Mouse (Mus musculus): Measurements from ENCODE around the gene Teddm3.
A peak's percentile ranks its signal among the peaks of the same experiment; 100 is the strongest.
"Not testable (repeated sequence)": the region's sequence is repeated elsewhere in the genome, so short reads cannot be mapped to it uniquely, and the experiment has no call there.

The Teddm3 gene

DNA sequence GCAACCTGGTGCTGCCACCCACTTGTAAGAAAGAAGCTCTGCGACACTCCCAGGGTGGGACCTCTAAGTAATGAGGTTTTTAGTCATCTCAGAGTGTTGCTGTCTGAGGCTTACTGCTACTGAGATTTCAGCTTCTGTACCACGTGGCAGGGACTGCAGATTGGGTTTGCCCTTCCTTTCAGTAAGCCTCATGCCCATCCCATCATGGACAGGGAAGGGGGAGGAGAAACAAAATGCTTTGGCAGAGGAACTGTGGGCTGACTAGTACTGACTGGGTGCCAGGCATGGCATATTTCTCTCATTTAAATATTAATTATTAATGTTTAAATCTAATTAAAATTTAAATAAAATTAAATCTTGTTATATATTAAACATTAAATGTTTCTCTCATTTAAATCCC is at the start of gene Teddm3:
Gene Teddm3, minus strand, starts transcription at position 101 of the 400 bp plus-strand sequence.
- not testable (repeated sequence) for DNase-seq (ENCODE audit: low spot score)

DNA sequence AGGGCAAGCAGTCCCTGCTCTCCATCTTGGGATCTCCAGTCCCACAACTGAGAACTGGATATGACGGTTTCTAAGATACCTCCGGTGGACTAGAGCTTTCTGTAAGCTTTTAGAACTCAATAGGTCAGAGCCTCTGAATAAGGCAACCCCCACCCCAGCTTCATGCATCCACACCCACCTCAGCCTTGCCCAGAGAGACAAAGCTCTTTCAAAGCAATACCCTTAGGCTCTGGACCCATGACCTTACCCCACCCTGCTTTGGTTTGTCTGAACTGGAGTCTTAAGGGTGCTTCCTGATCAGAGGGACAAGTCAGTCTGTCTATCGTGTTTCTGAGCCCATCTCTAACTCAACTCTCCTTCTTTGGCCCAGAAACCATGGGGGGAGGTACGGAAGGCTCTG is 48.9 kb upstream of the Teddm3 start:
- DNase-seq (ENCODE audit: low spot score), result no peak

DNA sequence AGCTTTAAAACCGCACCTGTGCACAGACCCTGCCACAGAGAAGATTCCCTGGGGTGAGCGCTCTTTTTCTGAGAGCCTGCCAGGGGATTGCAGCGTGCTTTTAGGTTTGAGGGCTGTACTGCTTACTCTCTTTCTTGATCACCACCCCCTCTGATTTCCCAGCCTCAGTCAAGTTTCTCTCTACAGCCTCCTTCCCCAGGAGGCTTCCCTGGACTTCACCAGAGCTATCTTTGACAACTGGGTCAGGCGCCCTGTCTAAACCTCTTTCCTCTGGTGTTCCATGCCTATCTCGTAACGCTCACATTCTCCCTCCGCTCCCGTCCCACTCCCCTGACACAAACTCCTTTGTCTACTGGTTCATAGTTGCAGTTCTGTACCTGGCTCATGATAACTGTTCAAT is 45.6 kb upstream of the Teddm3 start:
- no peak for DNase-seq (ENCODE audit: low spot score)

DNA sequence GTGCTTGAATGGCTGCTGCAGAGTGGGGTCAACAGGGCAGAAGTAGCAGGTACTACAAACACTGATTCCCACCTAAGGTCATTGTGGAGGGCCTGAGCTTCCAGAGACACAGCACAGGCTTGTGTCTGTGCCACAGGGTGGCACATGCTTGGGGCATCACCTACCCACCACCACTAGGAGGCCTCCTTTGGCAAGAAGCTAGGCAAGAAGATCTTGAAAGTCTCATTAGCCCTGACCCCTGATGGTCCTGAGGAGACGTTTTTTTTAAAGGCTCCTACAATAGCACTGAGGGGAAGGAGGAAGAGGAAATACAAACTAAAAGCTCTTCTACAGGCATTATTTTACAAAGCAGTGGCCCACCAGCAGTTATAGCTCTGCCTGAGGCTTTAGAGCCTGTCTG is 44.7 kb upstream of the Teddm3 start:
- peak; percentile 43 for DNase-seq (ENCODE audit: low spot score)

DNA sequence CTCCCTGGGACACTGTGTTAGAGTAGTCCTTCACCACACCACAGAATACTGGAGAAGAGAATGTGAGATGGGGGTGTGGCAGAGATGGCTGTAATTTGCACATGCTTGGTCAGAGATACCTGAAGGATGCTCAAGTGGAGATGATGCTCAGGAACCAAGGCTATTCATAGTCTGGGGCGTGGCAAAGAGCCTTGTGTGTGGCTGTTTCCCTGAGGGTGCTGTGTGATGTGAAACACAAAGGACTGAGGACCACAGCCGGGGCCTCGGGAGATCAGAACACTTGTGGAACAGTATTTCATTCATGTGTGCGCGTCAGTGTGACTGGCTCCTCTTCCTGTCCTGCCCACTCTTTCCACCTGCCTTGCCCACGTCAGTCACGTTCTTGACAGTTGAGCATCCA is 44.2 kb upstream of the Teddm3 start:
- DNase-seq (ENCODE audit: low spot score), result no peak

DNA sequence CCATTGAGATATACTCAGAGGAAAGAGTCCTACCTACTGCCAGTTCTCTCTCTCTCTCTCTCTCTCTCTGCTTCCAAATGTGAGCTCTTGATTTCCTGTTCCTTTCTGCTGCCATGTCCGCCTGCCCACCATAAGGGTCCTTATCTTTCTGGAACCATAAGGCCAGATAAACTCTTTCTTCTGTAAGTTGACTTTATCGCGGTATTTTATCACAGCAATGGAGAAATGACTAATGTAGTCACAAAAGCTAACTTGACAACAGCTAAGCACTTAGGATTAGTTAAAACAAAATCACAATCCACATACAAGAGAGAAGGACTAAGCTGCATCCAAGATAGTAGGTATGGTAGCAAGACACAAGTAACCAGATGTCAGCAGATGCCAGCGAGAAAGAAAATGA is 43.7 kb upstream of the Teddm3 start:
- no peak for DNase-seq (ENCODE audit: low spot score)

DNA sequence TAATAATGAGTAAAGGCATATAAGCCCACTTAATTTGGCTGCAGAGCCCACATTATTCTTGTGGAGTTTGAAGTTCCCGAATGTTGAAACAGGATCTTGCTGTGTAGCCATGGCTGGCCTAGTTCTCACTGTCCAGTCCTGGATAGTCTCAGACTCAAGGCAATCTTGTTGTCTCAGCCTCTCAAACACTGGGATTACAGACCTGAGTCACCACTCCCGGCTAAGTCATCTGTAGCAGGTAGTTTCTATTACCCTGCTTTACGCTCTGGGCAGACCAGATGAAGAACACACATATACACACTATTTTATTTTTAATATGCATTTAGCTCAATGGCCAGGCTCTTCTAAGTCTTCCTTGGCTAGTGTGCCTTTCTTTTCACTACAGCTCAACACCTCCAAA is 42.8 kb upstream of the Teddm3 start:
- no peak for DNase-seq (ENCODE audit: low spot score)

DNA sequence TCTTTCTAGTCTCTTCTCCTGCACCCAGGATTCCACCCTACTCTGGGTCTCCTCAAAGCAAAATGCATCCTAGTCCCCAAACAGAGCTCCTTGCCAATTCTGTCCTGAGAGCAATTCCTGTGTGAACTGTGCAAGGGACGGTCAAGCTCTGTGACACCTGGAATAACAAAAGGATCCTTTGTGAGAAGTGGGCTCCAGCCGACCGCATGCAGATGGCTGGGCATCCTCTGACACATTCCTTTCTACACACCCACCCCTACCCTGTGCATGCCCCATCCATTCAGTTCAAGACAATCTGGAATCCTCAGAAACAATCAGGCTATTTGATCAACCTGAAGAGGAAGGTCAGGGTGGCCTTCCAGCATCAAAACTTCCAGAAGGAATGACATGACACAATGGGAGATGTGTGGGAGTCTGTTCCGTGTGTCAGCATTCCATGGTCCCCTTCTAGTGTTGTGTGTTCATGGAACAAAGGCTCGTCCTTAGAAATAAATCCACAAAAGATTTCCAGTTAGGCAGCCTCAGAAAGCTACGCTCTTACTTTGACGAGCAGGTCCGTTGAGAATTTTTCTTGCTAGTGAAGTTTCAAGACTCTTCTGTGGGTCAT is 41.6 kb upstream of the Teddm3 start:
- no peak for DNase-seq (ENCODE audit: low spot score)

DNA sequence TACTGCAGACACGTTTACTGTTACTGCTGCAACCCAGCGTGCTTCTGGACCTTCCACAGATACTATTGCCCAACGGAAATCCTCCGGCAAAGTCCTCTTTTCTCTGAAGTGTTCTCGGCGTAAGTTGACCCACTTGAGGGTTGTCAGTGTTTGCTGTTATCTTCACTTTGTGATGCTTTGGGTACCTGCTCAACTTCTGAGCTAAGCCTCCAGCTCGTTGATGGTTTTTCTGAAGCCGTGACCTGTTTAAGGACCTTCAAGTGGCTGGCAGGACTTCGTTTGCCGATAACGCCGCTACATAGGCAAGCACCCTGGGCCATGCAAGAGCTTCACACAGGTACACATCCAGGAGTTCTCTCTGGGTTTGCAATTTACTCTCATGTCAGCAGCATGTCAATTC is 40.4 kb upstream of the Teddm3 start:
- DNase-seq (ENCODE audit: low spot score), result no peak

DNA sequence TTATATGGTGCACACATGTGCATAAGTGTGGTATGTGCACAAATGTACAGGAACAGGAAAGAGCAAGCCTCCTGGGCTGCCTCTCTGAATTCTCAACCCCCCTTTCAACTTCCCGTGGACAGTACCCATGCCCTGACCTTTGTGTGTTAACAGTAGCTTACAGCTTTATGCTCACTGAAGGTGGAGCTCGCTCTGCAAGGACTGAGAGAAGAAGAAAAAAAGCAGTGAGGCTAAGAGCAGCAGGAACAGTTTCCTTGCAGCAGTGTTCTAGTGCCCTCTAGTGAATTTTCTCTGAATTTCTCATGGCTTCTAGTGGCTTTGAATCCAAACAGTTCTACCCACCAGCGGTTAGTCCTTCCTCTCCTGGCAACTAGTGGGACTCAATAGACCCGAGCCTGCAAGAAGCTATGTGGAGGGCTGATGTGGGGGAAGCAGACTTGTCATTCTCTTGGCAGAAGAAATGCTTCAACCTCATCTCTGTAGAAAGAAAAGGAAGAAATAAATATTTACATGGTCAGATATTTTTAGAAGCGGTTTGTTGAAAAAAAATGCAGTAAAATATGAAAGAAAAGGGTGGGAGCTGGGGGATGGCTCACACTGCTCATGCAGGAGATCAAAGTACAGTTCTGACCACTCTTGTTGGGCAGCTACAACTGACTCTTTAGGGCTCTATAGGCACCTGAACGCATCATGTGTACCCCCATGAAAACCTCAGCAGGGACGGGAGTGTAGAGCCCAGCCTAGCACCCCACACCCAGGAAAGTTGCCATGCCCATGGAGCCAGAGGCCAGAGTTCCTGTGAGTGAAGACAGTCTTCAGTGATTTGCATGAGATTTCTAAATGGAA is 38.9 kb upstream of the Teddm3 start:
- DNase-seq (ENCODE audit: low spot score), result peak; percentile 86

DNA sequence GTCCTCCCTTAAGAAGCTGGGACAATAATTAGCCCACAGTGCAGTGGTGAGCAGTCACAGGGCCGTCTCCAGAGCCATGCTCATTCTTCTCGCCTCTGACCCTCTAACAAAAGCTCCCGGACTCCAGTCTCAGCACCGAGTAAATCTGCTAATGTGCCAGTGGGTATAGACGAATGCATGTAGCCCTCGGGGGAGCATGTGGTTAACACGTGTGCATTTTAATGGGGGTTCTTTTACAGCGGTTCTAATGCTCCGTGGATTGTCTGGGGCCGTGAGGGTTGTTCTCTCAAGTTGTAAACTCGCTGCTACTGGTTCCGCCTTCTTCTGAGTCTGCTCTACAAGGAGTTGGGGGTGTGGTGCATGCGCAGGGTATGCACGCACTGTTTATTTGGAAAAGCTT is 37.8 kb upstream of the Teddm3 start:
- DNase-seq (ENCODE audit: low spot score), result no peak

DNA sequence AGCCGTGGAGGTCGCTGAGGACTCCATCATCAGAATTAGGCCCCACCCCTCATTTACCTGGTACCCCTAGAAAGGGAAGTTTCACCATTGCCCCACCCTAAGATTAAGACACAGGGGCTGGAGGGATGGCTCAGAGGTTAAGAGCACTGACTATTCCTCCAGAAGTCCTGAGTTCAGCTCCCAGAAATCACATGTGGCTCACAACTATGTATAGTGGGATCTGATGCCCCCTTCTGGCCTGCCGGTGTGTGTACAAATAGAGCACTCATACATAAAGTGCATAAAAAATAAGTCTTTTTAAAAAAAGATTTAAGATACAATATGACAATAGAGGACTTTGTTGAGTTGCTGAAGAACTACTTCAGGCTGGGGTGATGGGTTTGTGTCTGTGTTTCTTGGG is 34.5 kb upstream of the Teddm3 start:
- no peak for DNase-seq (ENCODE audit: low spot score)

DNA sequence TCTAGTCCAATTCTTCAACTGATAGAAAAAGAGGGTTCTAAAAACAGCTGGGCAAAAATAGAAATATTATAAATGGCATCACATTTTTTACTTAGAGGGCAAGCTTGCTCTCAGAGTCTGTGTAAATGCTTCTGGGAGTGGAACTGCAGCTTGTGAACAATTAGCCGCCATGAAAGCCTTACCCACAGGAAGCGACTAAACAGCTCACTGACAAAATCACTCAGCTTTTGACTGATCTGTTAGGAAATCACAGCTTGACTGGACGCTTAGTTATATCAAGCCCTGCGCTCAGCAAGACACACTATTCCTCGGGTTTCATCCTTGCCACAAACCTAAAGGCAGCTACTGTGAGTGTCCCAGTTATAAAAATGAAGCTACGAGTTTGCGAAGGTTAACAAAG is 33.8 kb upstream of the Teddm3 start:
- DNase-seq (ENCODE audit: low spot score), result no peak

DNA sequence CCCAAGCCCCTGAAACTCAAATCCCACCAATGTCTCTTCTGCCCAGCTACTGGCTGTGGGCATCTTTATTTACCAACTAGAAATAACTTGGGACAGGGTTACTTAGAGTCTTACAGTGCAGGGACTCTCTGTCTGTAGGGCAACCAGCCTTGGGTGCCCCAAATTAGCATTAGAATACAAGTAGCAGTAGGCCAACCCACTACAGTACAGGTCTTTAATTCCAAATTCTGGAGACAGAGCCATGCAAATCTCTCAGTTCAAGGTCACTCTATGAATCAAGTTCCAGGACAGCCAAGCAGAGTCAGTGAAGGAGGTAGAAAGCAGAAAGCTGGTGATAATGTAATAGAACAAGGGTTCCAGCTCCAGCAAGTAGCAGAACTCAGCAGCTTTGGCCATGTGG is 30.9 kb upstream of the Teddm3 start:
- DNase-seq (ENCODE audit: low spot score), result no peak

DNA sequence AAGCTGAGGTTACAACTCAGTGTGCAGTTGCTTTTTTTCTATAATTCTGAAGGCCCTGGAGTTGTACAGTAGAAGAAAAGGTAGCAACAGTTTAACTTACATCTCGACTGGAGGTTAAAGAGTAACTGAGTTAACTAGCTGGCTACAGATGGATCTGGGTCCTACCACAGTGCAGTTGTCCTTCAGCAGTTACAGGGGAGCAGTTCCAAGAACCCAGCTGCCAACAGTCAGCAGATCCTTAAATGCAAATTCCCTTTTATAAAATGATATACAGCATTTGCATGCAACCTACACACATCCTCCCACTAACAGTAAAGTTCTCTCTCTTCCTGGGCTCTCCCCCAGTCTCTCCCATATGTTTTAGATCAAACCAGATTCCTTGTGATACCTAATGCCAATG is 28.3 kb upstream of the Teddm3 start:
- DNase-seq (ENCODE audit: low spot score), result no peak

DNA sequence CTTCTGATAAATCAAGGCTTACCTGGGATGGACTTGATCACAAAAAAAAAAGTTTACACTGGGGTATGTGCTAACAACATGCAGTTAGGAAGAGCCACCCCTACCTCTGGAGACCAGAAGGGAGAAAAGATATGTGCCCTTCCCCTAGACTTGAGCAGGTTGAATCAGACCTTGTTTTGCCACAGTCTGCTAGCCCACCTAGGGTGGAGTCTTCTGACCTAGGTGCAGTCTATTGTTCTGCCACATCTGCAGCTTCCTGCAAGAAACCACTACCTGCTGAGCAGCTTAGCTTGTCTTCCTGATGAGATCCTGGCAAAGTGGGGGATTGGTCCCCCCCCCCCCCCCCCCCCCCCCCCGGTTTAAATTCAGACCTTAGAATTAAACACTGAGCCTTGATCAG is 21.4 kb upstream of the Teddm3 start:
- DNase-seq (ENCODE audit: low spot score), result no peak

DNA sequence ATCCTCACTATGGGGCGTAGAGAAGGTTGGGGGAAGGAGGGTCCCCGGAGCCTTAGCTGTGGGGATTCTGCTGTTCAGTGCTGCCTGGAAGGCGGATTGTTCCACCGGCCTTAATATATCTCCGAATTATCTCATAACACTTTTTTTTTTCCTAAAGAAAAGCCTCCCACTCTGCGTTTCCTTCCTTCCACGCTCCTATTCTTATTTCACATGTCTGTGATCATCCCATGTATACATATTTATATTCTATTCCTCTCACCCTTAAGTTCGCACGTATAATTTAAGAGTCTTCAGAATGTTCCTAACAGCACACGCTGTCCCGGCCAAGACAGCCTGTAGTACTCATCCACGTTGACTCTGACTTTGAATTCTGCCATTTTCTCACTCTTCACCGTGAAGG is 14.9 kb upstream of the Teddm3 start:
- no peak for DNase-seq (ENCODE audit: low spot score)

DNA sequence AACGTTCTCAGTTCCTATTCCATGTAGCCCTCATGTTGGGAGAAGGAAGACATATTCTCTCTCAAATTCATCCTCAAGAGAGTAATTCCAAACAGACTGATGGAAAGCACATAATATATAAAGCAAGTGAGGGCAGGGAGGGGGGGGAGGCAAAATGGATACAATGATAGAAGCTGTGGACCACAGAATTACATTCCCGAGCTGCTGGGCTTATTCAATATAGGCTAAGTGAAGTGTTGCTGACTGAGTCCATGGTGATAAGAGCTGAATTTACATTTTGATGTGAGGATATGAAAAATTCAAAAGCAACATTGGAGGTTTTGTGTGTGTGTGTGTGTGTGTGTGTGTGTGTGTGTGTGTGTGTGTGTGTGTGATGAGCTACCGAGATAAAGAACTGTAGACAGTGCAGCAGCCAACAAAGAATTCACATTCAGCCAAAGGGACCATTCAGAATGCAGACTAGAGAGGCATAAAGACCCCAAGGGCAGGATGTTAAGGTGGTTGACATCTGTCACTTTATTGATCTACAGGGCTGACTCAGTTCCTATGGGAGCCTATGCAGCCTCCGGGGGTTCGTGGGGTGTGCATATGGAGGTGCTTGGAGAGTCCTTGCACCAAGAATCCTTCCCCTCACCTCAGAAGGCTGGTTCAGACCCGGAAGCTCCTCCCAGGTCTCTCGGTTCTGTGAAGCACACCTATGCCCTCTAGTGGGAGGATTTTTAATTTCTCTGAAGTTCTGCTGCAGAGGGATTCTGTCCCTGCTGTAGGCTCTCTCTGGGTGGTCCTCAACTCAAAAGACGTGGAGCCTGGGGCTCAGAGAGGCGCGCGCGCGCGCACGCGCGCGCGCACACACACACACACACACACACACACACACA is 11.8 kb upstream of the Teddm3 start:
- not testable (repeated sequence) for DNase-seq (ENCODE audit: low spot score)

DNA sequence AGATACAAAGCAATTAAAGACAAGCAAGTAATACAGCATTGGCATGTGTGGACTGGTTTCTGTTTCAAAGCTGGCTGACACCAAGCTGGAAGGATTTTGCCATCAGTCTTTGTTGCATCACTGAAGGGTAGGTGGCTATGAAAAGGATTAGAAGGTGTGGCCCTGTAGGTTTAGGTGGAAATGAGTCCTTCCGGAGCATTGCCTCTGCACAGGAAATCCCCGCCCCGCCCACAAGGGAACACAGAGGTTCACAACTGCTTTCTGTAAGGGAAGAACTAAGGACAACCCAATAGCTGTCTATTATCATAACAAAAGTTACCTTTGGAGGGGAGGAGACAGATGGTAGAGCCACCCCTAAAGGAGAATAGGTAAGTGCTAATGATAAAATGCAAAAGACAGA is 9.6 kb upstream of the Teddm3 start:
- not testable (repeated sequence) for DNase-seq (ENCODE audit: low spot score)

DNA sequence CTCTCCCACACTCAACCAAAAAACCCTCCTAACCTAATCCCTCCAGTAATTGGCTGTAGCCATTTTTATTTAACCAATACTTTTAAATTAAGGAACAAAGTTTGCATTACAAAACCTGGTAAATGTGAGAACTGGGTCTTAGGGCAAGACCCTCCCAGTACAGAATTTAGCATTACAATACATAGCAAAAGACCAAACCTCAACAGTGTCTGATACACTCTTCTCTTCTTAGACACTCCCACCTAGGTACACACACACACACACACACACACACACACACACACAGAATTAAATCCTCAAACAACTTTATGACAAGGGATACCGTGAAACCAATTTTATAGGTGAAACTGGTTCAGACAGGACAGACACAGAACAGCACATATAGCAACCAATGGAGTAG is 5.4 kb upstream of the Teddm3 start:
- not testable (repeated sequence) for DNase-seq (ENCODE audit: low spot score)

DNA sequence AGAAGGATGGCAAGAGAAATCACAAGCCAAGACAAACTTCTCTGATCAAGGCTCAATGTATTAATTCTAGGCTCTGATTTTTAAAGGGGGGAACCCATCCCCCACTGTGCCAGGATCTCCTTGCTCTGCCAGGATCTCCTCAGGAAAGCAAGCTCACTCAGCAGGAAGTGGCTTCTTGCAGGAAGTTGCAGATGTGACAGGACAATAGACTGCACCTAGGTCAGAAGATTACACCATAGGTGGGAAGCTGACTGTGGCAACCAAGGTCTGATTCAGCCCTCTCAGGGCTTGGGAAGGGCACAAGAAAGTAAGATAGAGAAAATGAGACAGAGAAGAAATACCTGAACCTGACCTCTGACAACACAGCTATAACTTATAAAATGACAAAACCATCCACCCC is 2.5 kb upstream of the Teddm3 start:
- DNase-seq (ENCODE audit: low spot score), result not testable (repeated sequence)

DNA sequence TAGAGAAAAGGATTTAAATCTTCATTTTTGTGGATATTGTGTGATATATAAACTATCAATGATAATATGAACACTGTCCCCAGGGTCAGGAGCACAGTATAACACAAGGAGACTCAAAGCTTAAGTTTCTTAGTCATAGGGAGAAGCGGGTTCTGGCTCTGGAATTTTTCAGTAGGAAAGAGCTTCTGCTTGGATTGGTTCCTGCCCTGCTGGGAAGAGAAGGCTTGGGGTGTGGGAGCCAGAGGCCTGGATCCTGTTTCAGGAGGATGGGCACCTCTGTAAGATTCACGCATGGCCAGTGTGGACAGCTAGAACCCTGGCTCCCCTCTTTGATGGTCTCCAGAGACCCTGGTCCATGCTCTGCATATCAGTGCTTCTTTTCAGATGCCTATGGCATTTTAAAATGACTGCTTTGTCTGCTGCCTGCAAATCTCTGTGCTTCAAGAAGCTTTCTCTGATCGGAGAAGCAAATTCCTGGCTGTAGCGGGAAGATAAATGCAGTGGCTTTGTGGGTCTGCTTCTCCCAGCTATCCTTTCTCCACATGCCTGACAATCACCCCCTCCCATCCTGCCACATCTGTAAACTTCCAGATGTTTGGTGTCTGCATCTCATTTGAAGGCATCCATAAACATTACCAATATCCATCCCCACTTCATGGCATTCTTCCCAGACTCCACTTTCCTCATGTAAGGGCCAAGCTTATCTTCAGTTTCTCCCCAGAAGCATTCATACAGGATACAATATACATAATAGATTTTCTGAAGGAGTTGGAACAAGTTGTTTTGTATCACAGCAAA is 2.0 kb downstream of the Teddm3 start:
- DNase-seq (ENCODE audit: low spot score), result no peak

Data from adipocyte (in vitro differentiated cells).